27 mouse cellular contexts compared by ENCODE assay signal in the genomic region with DNA sequence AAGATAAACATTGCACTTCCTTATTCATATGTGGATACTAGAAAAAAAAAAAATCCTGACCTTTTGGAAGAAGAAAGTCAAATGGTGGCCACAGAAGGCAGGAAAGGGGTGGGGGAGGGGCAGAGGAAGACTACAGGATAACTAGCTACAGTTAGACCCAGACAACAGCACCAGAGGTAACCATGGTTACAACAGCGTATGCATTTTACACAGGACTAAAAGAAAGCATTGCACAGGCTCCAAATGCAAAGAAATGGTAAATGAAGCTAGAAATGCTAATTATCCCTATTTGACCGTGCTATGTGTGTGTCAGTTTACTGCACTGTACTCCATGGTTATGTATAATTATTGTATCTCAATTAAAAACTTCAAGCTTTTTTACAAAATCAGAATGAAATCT.
DNase-seq lines count a peak whose midpoint lies in the region; ATAC-seq and TF ChIP-seq lines count a peak whose summit lies in the region.
"Had no signal": no experiment of that assay in that cellular context is flagged by ENCODE, and none has a peak within 500 bp of the region (broad histone marks: within the 10 kb centered on the region; RNA-seq: fewer than 3 reads in every experiment).

No protein-coding gene starts in this region.

- H3K9me3 ChIP-seq in forebrain, embryonic 12.5 days: no peaks in the 10 kb centered on the region
- 0 out of 2 replicates have a peak, but pooled peaks cover 4% of the 10 kb centered on the region for H3K9me3 ChIP-seq in forebrain, embryonic 10.5 days
- H3K9me3 ChIP-seq in hindbrain, postnatal 0 days (ENCODE audit: low read length): no peaks in the 10 kb centered on the region
- H3K9me3 ChIP-seq in hindbrain, embryonic 13.5 days: no peaks in the 10 kb centered on the region
- no peaks in the 10 kb centered on the region for H3K9me3 ChIP-seq in forebrain, embryonic 16.5 days (ENCODE audit: control insufficient read depth, low read length)
- no peaks in the 10 kb centered on the region; the same call in 1 of the 2 replicates for H3K9me3 ChIP-seq in heart, embryonic 12.5 days (replicated peaks)
- H3K9me3 ChIP-seq: kidney, embryonic 15.5 days; megakaryocyte, embryonic 14.5 days; neural tube, embryonic 13.5 days had no signal

- no peak overlapping the region for H3K9ac ChIP-seq in forebrain, embryonic 12.5 days
- no peak overlapping the region for H3K9ac ChIP-seq in hindbrain, postnatal 0 days (replicated peaks; ENCODE audit: low read length)
- H3K9ac ChIP-seq in hindbrain, embryonic 13.5 days: no peak overlapping the region
- no peak overlapping the region for H3K9ac ChIP-seq in forebrain, embryonic 16.5 days (replicated peaks; ENCODE audit: low read depth, low read length)
- H3K9ac ChIP-seq in heart, embryonic 12.5 days: no peak overlapping the region
- H3K9ac ChIP-seq: heart, embryonic 13.5 days; kidney, embryonic 15.5 days; limb, embryonic 13.5 days; neural tube, embryonic 13.5 days had no signal

- WGBS in forebrain, embryonic 12.5 days: 51% methylated on average over 2 of the region's 2 CpGs
- 83% methylated on average over 2 of the region's 2 CpGs for WGBS in forebrain, embryonic 10.5 days
- WGBS in hindbrain, postnatal 0 days: 36% methylated on average over 2 of the region's 2 CpGs
- 34% methylated on average over 2 of the region's 2 CpGs for WGBS in hindbrain, embryonic 13.5 days
- WGBS in forebrain, embryonic 16.5 days: 18% methylated on average over 2 of the region's 2 CpGs
- 87% methylated on average over 2 of the region's 2 CpGs for WGBS in heart, embryonic 12.5 days

- no peak overlapping the region for H3K27ac ChIP-seq in forebrain, embryonic 12.5 days
- H3K27ac ChIP-seq in forebrain, embryonic 10.5 days: no peak overlapping the region
- no peak overlapping the region for H3K27ac ChIP-seq in hindbrain, postnatal 0 days
- H3K27ac ChIP-seq in hindbrain, embryonic 13.5 days: no peak overlapping the region
- H3K27ac ChIP-seq in forebrain, embryonic 16.5 days (ENCODE audit: low read length): no peak overlapping the region
- no peak overlapping the region for H3K27ac ChIP-seq in heart, embryonic 12.5 days (ENCODE audit: poor library complexity, severe bottlenecking)
- H3K27ac ChIP-seq: heart, adult 2 months; heart, embryonic 13.5 days; kidney, embryonic 15.5 days; limb, embryonic 13.5 days; neural tube, embryonic 13.5 days; stomach, postnatal 0 days had no signal

- TF ChIP-seq CTCF in hindbrain, postnatal 0 days (IDR thresholded peaks at IDR 0.05; ENCODE audit: low read depth): no peak
- TF ChIP-seq CTCF in brain, embryonic 14.5 days (IDR thresholded peaks at IDR 0.05; ENCODE audit: borderline replicate concordance, extremely low read depth, insufficient read depth, insufficient read length): no peak

- H3K4me2 ChIP-seq in forebrain, embryonic 12.5 days: no peak overlapping the region
- H3K4me2 ChIP-seq in hindbrain, postnatal 0 days (ENCODE audit: low read depth, low read length): no peak overlapping the region
- H3K4me2 ChIP-seq in hindbrain, embryonic 13.5 days: no peak overlapping the region
- H3K4me2 ChIP-seq in forebrain, embryonic 16.5 days (ENCODE audit: low read length): no peak overlapping the region
- H3K4me2 ChIP-seq in heart, embryonic 12.5 days: no peak overlapping the region
- H3K4me2 ChIP-seq: heart, embryonic 13.5 days; kidney, embryonic 15.5 days; limb, embryonic 13.5 days; liver, embryonic 11.5 days; neural tube, embryonic 13.5 days had no signal

- peak; percentile 55; the same call in 1 of the 2 replicates for ATAC-seq in forebrain, embryonic 12.5 days (ENCODE audit: low FRiP score)
- ATAC-seq in hindbrain, postnatal 0 days: no peak
- no peak for ATAC-seq in hindbrain, embryonic 13.5 days (ENCODE audit: low FRiP score)
- ATAC-seq in forebrain, embryonic 16.5 days: 0 out of 2 replicates have a peak, but pooled peaks have one; percentile 42
- ATAC-seq in heart, embryonic 12.5 days (ENCODE audit: insufficient number of reproducible peaks, low FRiP score): no peak
- ATAC-seq: CD4-positive, CD25-positive, alpha-beta regulatory T cell, adult 4 months; inflammation-experienced regulatory T-cells, adult 6 months had no signal

- TF ChIP-seq POLR2A in brain, embryonic 14.5 days (IDR thresholded peaks at IDR 0.05; ENCODE audit: borderline replicate concordance, extremely low read depth, insufficient read depth, insufficient read length, poor library complexity, severe bottlenecking): no peak

- H3K4me1 ChIP-seq in forebrain, embryonic 12.5 days: peaks cover 23% of the 10 kb centered on the region
- H3K4me1 ChIP-seq in forebrain, embryonic 10.5 days: peaks cover 30% of the 10 kb centered on the region
- H3K4me1 ChIP-seq in hindbrain, postnatal 0 days (ENCODE audit: insufficient read depth, low read length): no peaks in the 10 kb centered on the region
- peaks cover 32% of the 10 kb centered on the region for H3K4me1 ChIP-seq in hindbrain, embryonic 13.5 days (replicated peaks)
- peaks cover 11% of the 10 kb centered on the region for H3K4me1 ChIP-seq in forebrain, embryonic 16.5 days (replicated peaks; ENCODE audit: control insufficient read depth, insufficient read depth, low read length)
- H3K4me1 ChIP-seq in heart, embryonic 12.5 days (replicated peaks): peaks cover 18% of the 10 kb centered on the region
- H3K4me1 ChIP-seq: megakaryocyte, embryonic 14.5 days had no signal

- DNase-seq in forebrain, embryonic 10.5 days (ENCODE audit: extremely low spot score, low spot score): no peak
- DNase-seq in hindbrain, postnatal 0 days (ENCODE audit: low spot score): peak; percentile 40
- peak; percentile 81 for DNase-seq in brain, embryonic 14.5 days (ENCODE audit: low read depth)
- DNase-seq: adrenal gland, postnatal 25 days; cerebellum, adult 18-20 months; cerebellum, postnatal 14 days; heart, adult 2 months; heart, postnatal 10 days; kidney, adult 18-20 months; kidney, postnatal 25 days; lung, postnatal 4 days; right cerebral cortex, postnatal 4 days; thymus, adult 18-20 months; thymus, postnatal 25 days had no signal

- no peaks in the 10 kb centered on the region for H3K27me3 ChIP-seq in forebrain, embryonic 12.5 days
- H3K27me3 ChIP-seq in forebrain, embryonic 10.5 days (ENCODE audit: poor library complexity, severe bottlenecking): no peaks in the 10 kb centered on the region
- H3K27me3 ChIP-seq in hindbrain, postnatal 0 days (ENCODE audit: insufficient read depth, low read length): no peaks in the 10 kb centered on the region
- no peaks in the 10 kb centered on the region for H3K27me3 ChIP-seq in hindbrain, embryonic 13.5 days
- no peaks in the 10 kb centered on the region for H3K27me3 ChIP-seq in forebrain, embryonic 16.5 days (replicated peaks; ENCODE audit: control insufficient read depth, insufficient read depth, low read length)
- no peaks in the 10 kb centered on the region for H3K27me3 ChIP-seq in heart, embryonic 12.5 days (replicated peaks)
- H3K27me3 ChIP-seq: heart, embryonic 13.5 days; kidney, embryonic 15.5 days; limb, embryonic 13.5 days; megakaryocyte, embryonic 14.5 days; neural tube, embryonic 13.5 days had no signal

- H3K36me3 ChIP-seq in forebrain, embryonic 12.5 days (replicated peaks): no peaks in the 10 kb centered on the region
- no peaks in the 10 kb centered on the region for H3K36me3 ChIP-seq in forebrain, embryonic 10.5 days (replicated peaks)
- H3K36me3 ChIP-seq in hindbrain, postnatal 0 days (ENCODE audit: insufficient read depth, low read length): no peaks in the 10 kb centered on the region
- H3K36me3 ChIP-seq in hindbrain, embryonic 13.5 days: no peaks in the 10 kb centered on the region
- no peaks in the 10 kb centered on the region for H3K36me3 ChIP-seq in forebrain, embryonic 16.5 days (ENCODE audit: control insufficient read depth, insufficient read depth)
- H3K36me3 ChIP-seq in heart, embryonic 12.5 days: no peaks in the 10 kb centered on the region
- H3K36me3 ChIP-seq: heart, embryonic 13.5 days; kidney, embryonic 15.5 days; limb, embryonic 13.5 days; neural tube, embryonic 13.5 days had no signal

- no peak overlapping the region for H3K4me3 ChIP-seq in forebrain, embryonic 12.5 days (replicated peaks)
- no peak overlapping the region for H3K4me3 ChIP-seq in forebrain, embryonic 10.5 days
- no peak overlapping the region for H3K4me3 ChIP-seq in hindbrain, postnatal 0 days (ENCODE audit: low read length)
- no peak overlapping the region for H3K4me3 ChIP-seq in hindbrain, embryonic 13.5 days
- H3K4me3 ChIP-seq in forebrain, embryonic 16.5 days (replicated peaks; ENCODE audit: low read length): no peak overlapping the region
- no peak overlapping the region for H3K4me3 ChIP-seq in heart, embryonic 12.5 days
- H3K4me3 ChIP-seq: heart, adult 2 months; heart, embryonic 13.5 days; kidney, embryonic 15.5 days; limb, embryonic 13.5 days; megakaryocyte, embryonic 14.5 days; neural tube, embryonic 13.5 days had no signal

Comparison
In these comparisons a context has a peak if more than half of its experiments do, and no peak if none do; other contexts are left out.
1. ATAC-seq: peak in forebrain, embryonic 12.5 days (single experiment) and forebrain, embryonic 16.5 days (single experiment); none in hindbrain, postnatal 0 days (single experiment), hindbrain, embryonic 13.5 days (single experiment) and heart, embryonic 12.5 days (single experiment).